Mouse (Mus musculus) cerebellum, adult 2 months (tissue): ENCODE data around the gene Hist1h2bc.

Source experiments
- CTCF ChIP-seq: fragments of 200-500 bp; IDR thresholded peaks from 2 replicates; pipeline ENCODE4 v1.5.1; 2011; ENCODE audit warnings: low read depth, mild to moderate bottlenecking, control low read depth, low read length, moderate library complexity, borderline replicate concordance; ENCODE audit not compliant: insufficient read depth
- POLR2A ChIP-seq: fragments of 200-500 bp; IDR thresholded peaks from 2 replicates; pipeline ENCODE4 v1.6.1; 2011; ENCODE audit warnings: low read length, control low read depth, borderline replicate concordance; ENCODE audit not compliant: insufficient read depth

DNA sequence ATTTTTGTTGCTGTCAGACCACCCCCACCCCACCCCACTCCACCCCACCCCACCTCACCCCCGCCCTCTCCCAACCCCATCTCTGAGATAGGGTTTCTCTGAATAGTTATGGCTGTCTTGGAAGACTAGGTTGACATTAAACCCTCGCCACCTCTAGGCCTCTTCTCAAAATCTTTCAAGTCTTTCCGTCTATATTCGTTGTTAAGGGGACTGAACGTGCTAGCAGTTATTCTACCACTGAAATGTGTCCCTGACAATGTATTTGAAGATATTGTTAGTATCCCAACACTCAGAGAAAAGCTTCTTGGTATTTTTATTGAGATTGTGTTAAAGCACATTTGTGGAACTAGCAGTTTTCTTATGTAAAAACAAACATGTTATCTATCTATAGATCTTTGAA lies 56.9 kb downstream of the Hist1h2bc start:
- TF ChIP-seq POLR2A (no peak), CTCF (no peak)
